Mouse (Mus musculus) CH12.LX (cell line): ENCODE data around the gene Lix1. TPM values are rescaled to one million over a fixed set of nuclear protein-coding genes. Genes with fewer than 3 reads are reported as not detected.

ENCODE experiments used
- DNase-seq: peaks from one replicate; pipeline ENCODE4 v3.0.0-alpha.2; 2013; ENCODE audit errors: extremely low read depth
- H3K27ac ChIP-seq: 2 replicates; pipeline ENCODE4 v1.5.1; 2012; ENCODE audit warnings: low read depth, mild to moderate bottlenecking, control low read depth, moderate library complexity; ENCODE audit not compliant: insufficient read depth
- H3K27me3 ChIP-seq: replicated peaks from 2 replicates; pipeline ENCODE3; 2012; ENCODE audit warnings: inconsistent platforms
- H3K36me3 ChIP-seq, 2 experiments: replicated peaks in 1 of 2; 2 replicates each; pipeline versions ENCODE3 to v1.6.1; 2012; ENCODE audit warnings: inconsistent platforms in 1 of 2, low read length in 1 of 2, mild to moderate bottlenecking in 1 of 2, mixed read lengths in 1 of 2, moderate library complexity in 1 of 2; ENCODE audit not compliant: control insufficient read depth in 1 of 2, insufficient read depth in 1 of 2
- H3K4me1 ChIP-seq, 2 experiments: 2 replicates each; pipeline ENCODE4 v1.6.1; 2012; ENCODE audit warnings: inconsistent platforms in 1 of 2, moderate library complexity in 1 of 2; ENCODE audit not compliant: insufficient read depth in 2 of 2, control insufficient read depth in 1 of 2
- H3K4me2 ChIP-seq: 2 replicates; pipeline ENCODE4 v1.6.1; 2012; ENCODE audit warnings: low read depth, mild to moderate bottlenecking, control low read depth; ENCODE audit not compliant: poor library complexity, insufficient read depth, severe bottlenecking
- H3K4me3 ChIP-seq, 3 experiments: fragments of 150-350 bp in 1 of 3; sonication (generic) in 1 of 3; replicated peaks in 1 of 3; 2 replicates each; pipeline versions ENCODE3 to v1.5.1; 2011 to 2012; ENCODE audit warnings: low read depth in 2 of 3, low read length in 2 of 3, mild to moderate bottlenecking in 2 of 3, moderate library complexity in 2 of 3, control low read depth in 1 of 3, improper control_type of control experiment in 1 of 3, inconsistent platforms in 1 of 3, mixed read lengths in 1 of 3; ENCODE audit not compliant: poor library complexity in 1 of 3
- H3K79me2 ChIP-seq: replicated peaks from 2 replicates; pipeline ENCODE4 v1.6.1; 2012; ENCODE audit warnings: mild to moderate bottlenecking, moderate library complexity; ENCODE audit not compliant: control insufficient read depth, poor library complexity, insufficient read depth, severe bottlenecking; ENCODE audit errors: extremely low read depth
- H3K9ac ChIP-seq: 2 replicates; pipeline ENCODE4 v1.6.1; 2012; ENCODE audit warnings: low read depth, mild to moderate bottlenecking, control low read depth, moderate library complexity; ENCODE audit not compliant: insufficient read depth
- H3K9me3 ChIP-seq: replicated peaks from 2 replicates; pipeline ENCODE3; 2012; ENCODE audit warnings: low read length, inconsistent platforms, mixed read lengths
- BHLHE40 ChIP-seq: IDR thresholded peaks from 2 replicates; pipeline ENCODE4 v1.6.1; 2011; ENCODE audit warnings: mild to moderate bottlenecking, low read depth, low read length, improper control_type of control experiment
- CHD1 ChIP-seq: IDR thresholded peaks from 2 replicates; pipeline ENCODE4 v1.6.1; 2012; ENCODE audit warnings: low read depth, low read length, improper control_type of control experiment, inconsistent platforms
- CHD2 ChIP-seq: IDR thresholded peaks from 2 replicates; pipeline ENCODE4 v1.6.1; 2011; ENCODE audit warnings: low read length, improper control_type of control experiment
- E2F4 ChIP-seq: IDR thresholded peaks from 2 replicates; pipeline ENCODE4 v1.6.1; 2011; ENCODE audit warnings: low read depth, low read length, improper control_type of control experiment; ENCODE audit not compliant: insufficient replicate concordance
- ELF1 ChIP-seq: IDR thresholded peaks from 2 replicates; pipeline ENCODE4 v1.6.1; 2014; ENCODE audit warnings: low read depth, mild to moderate bottlenecking, inconsistent platforms, low read length, improper control_type of control experiment
- ETS1 ChIP-seq: conservative IDR thresholded peaks from 2 replicates; pipeline ENCODE4 v1.6.1; 2012; ENCODE audit warnings: low read depth, mild to moderate bottlenecking, inconsistent platforms, low read length, improper control_type of control experiment, moderate library complexity
- HCFC1 ChIP-seq: IDR thresholded peaks from 2 replicates; pipeline ENCODE4 v1.6.1; 2012; ENCODE audit warnings: low read depth, mild to moderate bottlenecking, inconsistent platforms, low read length, improper control_type of control experiment
- IRF4 ChIP-seq: IDR thresholded peaks from 2 replicates; pipeline ENCODE4 v1.6.1; 2014; ENCODE audit warnings: low read depth, mild to moderate bottlenecking, inconsistent platforms, low read length, improper control_type of control experiment
- JUN ChIP-seq: IDR thresholded peaks from 2 replicates; pipeline ENCODE4 v1.6.1; 2011; ENCODE audit warnings: low read depth, mild to moderate bottlenecking, low read length, improper control_type of control experiment, moderate library complexity; ENCODE audit not compliant: insufficient read depth
- MAFK ChIP-seq: IDR thresholded peaks from 2 replicates; pipeline ENCODE4 v1.6.1; 2011; ENCODE audit warnings: low read length, improper control_type of control experiment; ENCODE audit not compliant: insufficient replicate concordance
- MAX ChIP-seq: IDR thresholded peaks from 2 replicates; pipeline ENCODE4 v1.6.1; 2011; ENCODE audit warnings: low read length, improper control_type of control experiment
- MAZ ChIP-seq: IDR thresholded peaks from 2 replicates; pipeline ENCODE4 v1.6.1; 2012; ENCODE audit warnings: low read depth, mild to moderate bottlenecking, inconsistent platforms, low read length, improper control_type of control experiment, moderate library complexity
- MXI1 ChIP-seq: IDR thresholded peaks from 2 replicates; pipeline ENCODE4 v1.6.1; 2011; ENCODE audit warnings: mild to moderate bottlenecking, low read depth, low read length, improper control_type of control experiment
- NRF1 ChIP-seq: IDR thresholded peaks from 2 replicates; pipeline ENCODE4 v1.6.1; 2014; ENCODE audit warnings: low read depth, mild to moderate bottlenecking, inconsistent platforms, low read length, improper control_type of control experiment, moderate library complexity
- PAX5 ChIP-seq: IDR thresholded peaks from 2 replicates; pipeline ENCODE4 v1.6.1; 2012; ENCODE audit warnings: low read length, inconsistent platforms, mixed read lengths
- RAD21 ChIP-seq: IDR thresholded peaks from 2 replicates; pipeline ENCODE4 v1.6.1; 2011; ENCODE audit warnings: low read depth, mild to moderate bottlenecking, low read length, improper control_type of control experiment, moderate library complexity
- RCOR1 ChIP-seq: conservative IDR thresholded peaks from 2 replicates; pipeline ENCODE4 v1.6.1; 2012; ENCODE audit warnings: low read depth, mild to moderate bottlenecking, inconsistent platforms, low read length, improper control_type of control experiment
- SIN3A ChIP-seq: IDR thresholded peaks from 2 replicates; pipeline ENCODE4 v1.6.1; 2012; ENCODE audit warnings: low read length, improper control_type of control experiment, inconsistent platforms
- SMC3 ChIP-seq: IDR thresholded peaks from 2 replicates; pipeline ENCODE4 v1.6.1; 2011; ENCODE audit warnings: low read depth, low read length, improper control_type of control experiment
- TBP ChIP-seq: conservative IDR thresholded peaks from 2 replicates; pipeline ENCODE4 v1.6.1; 2011; ENCODE audit warnings: low read depth, low read length, improper control_type of control experiment
- TCF12 ChIP-seq: IDR thresholded peaks from 2 replicates; pipeline ENCODE4 v1.6.1; 2014; ENCODE audit warnings: low read depth, mild to moderate bottlenecking, inconsistent platforms, low read length, improper control_type of control experiment
- USF1 ChIP-seq: IDR thresholded peaks from 2 replicates; pipeline ENCODE4 v1.6.1; 2014; ENCODE audit warnings: low read depth, mild to moderate bottlenecking, inconsistent platforms, low read length, improper control_type of control experiment
- USF2 ChIP-seq: conservative IDR thresholded peaks from 2 replicates; pipeline ENCODE4 v1.6.1; 2011; ENCODE audit warnings: low read depth, low read length, improper control_type of control experiment
- ZMIZ1 ChIP-seq: IDR thresholded peaks from 2 replicates; pipeline ENCODE4 v1.6.1; 2012; ENCODE audit warnings: low read depth, mild to moderate bottlenecking, inconsistent platforms, low read length, improper control_type of control experiment
- ZNF384 ChIP-seq: IDR thresholded peaks from 2 replicates; pipeline ENCODE4 v1.6.1; 2012; ENCODE audit warnings: low read depth, low read length, improper control_type of control experiment, inconsistent platforms
- dilution Hi-C: fragments of 300-500 bp; cut with MboI; formaldehyde crosslinking; loops from 2 replicates; pipeline ENCODE4 v1.14.3; 2020; ENCODE audit warnings: low sequenced_read_pairs; ENCODE audit not compliant: extremely low pct_unique_long_range_greater_than_20kb, extremely low pct_ligation_motif_present
- in situ Hi-C: fragments of 300-500 bp; cut with MboI; formaldehyde crosslinking; loops from 3 replicates; pipeline ENCODE4 v1.14.3; 2019; ENCODE audit warnings: low sequenced_read_pairs, low pct_ligation_motif_present, low pct_unique_long_range_greater_than_20kb, mixed read lengths
- polyA plus RNA-seq: library from polyadenylated mRNA; unstranded; fragments of >175 nt; gene quantifications from 2 replicates; pipeline ENCODE4 v1.2.1, GENCODE M21; 2012; ENCODE audit warnings: low read depth; ENCODE audit not compliant: insufficient read length
- total RNA-seq, 2 experiments: library from RNA; depleted of rRNA; stranded (reverse); fragments of 300-350 nt in 1 of 2; fragments of >200 nt in 1 of 2; gene quantifications; 2 replicates each; pipeline ENCODE4 v1.2.3; 2012 to 2014

Gene Lix1
- total and polyA plus RNA-seq, 3 experiments, result 0.49 to 1.4 (median 1.0) TPM

GRCm38 (mm10) chr17:17373918-17374910 is 28.3 kb upstream of the Lix1 start, which contains the start of gene Riok2 (continued):
- TF ChIP-seq IRF4 (peak; percentile 79), USF2 (peak; percentile 41), ELF1 (peak; percentile 98), RCOR1 (no peak), USF1 (peak; percentile 38), JUN (no peak), ZNF384 (no peak), CHD2 (peak; percentile 98), MAX (peak; percentile 100)

- in situ Hi-C loops, result no loop called here
Measured at GRCm38 (mm10) chr17:17375581-17375980, 26.9 kb upstream of the Lix1 start.

GRCm38 (mm10) chr17:17383703-17384102 is 18.8 kb upstream of the Lix1 start:
- H3K9ac ChIP-seq, result no peak overlapping the region
- in situ Hi-C loops (no loop called here), dilution Hi-C loops (no loop called here)
- H3K27me3 ChIP-seq, result no peaks in the 10 kb centered on the region
- H3K79me2 ChIP-seq, result peaks cover 9% of the 10 kb centered on the region
- no peaks in the 10 kb centered on the region for H3K9me3 ChIP-seq
- peaks cover 33 to 82% of the 10 kb centered on the region in 2 experiments for H3K36me3 ChIP-seq
- H3K27ac ChIP-seq, result no peak overlapping the region
- H3K4me2 ChIP-seq, result no peak overlapping the region
- H3K4me1 ChIP-seq, result no peaks in the 10 kb centered on the region
- H3K4me3 ChIP-seq, result no peak overlapping the region
- no peak for DNase-seq
- TF ChIP-seq NRF1, result no peak
- no peak for TF ChIP-seq ZNF384
- no peak for TF ChIP-seq ZMIZ1
- TF ChIP-seq RCOR1, result no peak
- TF ChIP-seq MAZ, result no peak
- no peak for TF ChIP-seq IRF4
- no peak for TF ChIP-seq CHD1
- TF ChIP-seq BHLHE40, result no peak
- TF ChIP-seq PAX5, result no peak
- no peak for TF ChIP-seq ELF1
- TF ChIP-seq CHD2, result no peak

More at GRCm38 (mm10) chr17:17375581-17375980, 26.9 kb upstream of the Lix1 start:
- DNase-seq, result no peak
- TF ChIP-seq MXI1 (no peak), ZNF384 (no peak), E2F4 (no peak), HCFC1 (no peak), ETS1 (no peak), SIN3A (no peak), ELF1 (no peak), TBP (no peak), TCF12 (no peak), RAD21 (no peak), SMC3 (no peak), IRF4 (no peak), MAFK (no peak)
- TF ChIP-seq, all 38 proteins: peak for 0
- dilution Hi-C loops, result no loop called here
- Histone ChIP-seq H3K36me3 (peaks cover 9 to 33% of the 10 kb centered on the region in 2 experiments), H3K4me1 (peaks cover 0 to 27% of the 10 kb centered on the region in 2 experiments; a peak in 3 of 4 replicates), H3K79me2 (peaks cover 45% of the 10 kb centered on the region), H3K27ac (no peak overlapping the region), H3K4me2 (peak overlapping the region; percentile 70), H3K27me3 (no peaks in the 10 kb centered on the region), H3K4me3 (peak overlapping the region; percentile 2 to 93 (median 91)), H3K9ac (peak overlapping the region; percentile 89; the same call in 1 of the 2 replicates), H3K9me3 (no peaks in the 10 kb centered on the region)
